Mouse (Mus musculus) kidney, postnatal 0 days (tissue): ENCODE data around the gene Olfr1251. TPM values are rescaled to one million over a fixed set of nuclear protein-coding genes. Genes with fewer than 3 reads are reported as not detected.
"Not testable (repeated sequence)": the region's sequence is repeated elsewhere in the genome, so short reads cannot be mapped to it uniquely, and the experiment has no call there.

Experiments
- ATAC-seq: fragments of 200-750 bp; cut with Nextera tagmentation; replicated peaks from 2 replicates; pipeline ENCODE4 v1.8.0; 2017; ENCODE audit warnings: low read depth, moderate number of reproducible peaks, moderate TSS enrichment, moderate library complexity; ENCODE audit not compliant: low FRiP score
- DNase-seq: peaks from one replicate; pipeline ENCODE4 v3.0.0-alpha.2; 2016; ENCODE audit warnings: low spot score
- H3K27ac ChIP-seq: fragments of 300-500 bp; sonication (generic); 2 replicates; pipeline ENCODE4 v1.5.1; 2014; ENCODE audit warnings: mild to moderate bottlenecking
- H3K27me3 ChIP-seq: fragments of 300-500 bp; sonication (generic); 2 replicates; pipeline ENCODE4 v1.6.1; 2014; ENCODE audit warnings: low read length, mixed read lengths; ENCODE audit not compliant: insufficient read depth
- H3K36me3 ChIP-seq: fragments of 300-500 bp; sonication (generic); 2 replicates; pipeline ENCODE4 v1.6.1; 2014; ENCODE audit warnings: low read length, mixed read lengths; ENCODE audit not compliant: insufficient read depth
- H3K4me1 ChIP-seq: fragments of 300-500 bp; sonication (generic); replicated peaks from 2 replicates; pipeline ENCODE4 v1.6.1; 2014; ENCODE audit warnings: antibody characterized with exemption, low read length, mixed read lengths; ENCODE audit not compliant: insufficient read depth
- H3K4me2 ChIP-seq: fragments of 300-500 bp; sonication (generic); 2 replicates; pipeline ENCODE4 v1.6.1; 2014; ENCODE audit warnings: mild to moderate bottlenecking, low read length, moderate library complexity, mixed read lengths
- H3K4me3 ChIP-seq: fragments of 300-500 bp; sonication (generic); replicated peaks from 2 replicates; pipeline ENCODE4 v1.5.1; 2014; ENCODE audit warnings: low read depth, low read length
- H3K9ac ChIP-seq: fragments of 300-500 bp; sonication (generic); 2 replicates; pipeline ENCODE4 v1.6.1; 2014; ENCODE audit warnings: low read depth, low read length
- H3K9me3 ChIP-seq: fragments of 300-500 bp; sonication (generic); replicated peaks from 2 replicates; pipeline ENCODE4 v1.6.1; 2016; ENCODE audit warnings: low read length, inconsistent platforms, mixed read lengths
- CTCF ChIP-seq: IDR thresholded peaks from 2 replicates; pipeline ENCODE4 v1.5.1; 2016; ENCODE audit warnings: antibody characterized with exemption, low read depth, mild to moderate bottlenecking, moderate library complexity
- WGBS: fragments of 180-500 bp; shearing (Covaris S2); extraction: QIAGEN DNeasy Blood & Tissue Kit; methylation state at CpG from one replicate; pipeline ENCODE4 v1.1.7; 2014; 5-methylcytosine and 5-hydroxymethylcytosine counted together
- polyA plus RNA-seq: library from polyadenylated mRNA; unstranded; fragments of >200 nt; fragmentation: Nextera tagmentation; extraction: Ambion mirVana; gene quantifications from 2 replicates; pipeline ENCODE4 v1.2.1, GENCODE M21; 2015

Olfr1251 gene
- polyA plus RNA-seq: not detected in 2 replicates

DNA sequence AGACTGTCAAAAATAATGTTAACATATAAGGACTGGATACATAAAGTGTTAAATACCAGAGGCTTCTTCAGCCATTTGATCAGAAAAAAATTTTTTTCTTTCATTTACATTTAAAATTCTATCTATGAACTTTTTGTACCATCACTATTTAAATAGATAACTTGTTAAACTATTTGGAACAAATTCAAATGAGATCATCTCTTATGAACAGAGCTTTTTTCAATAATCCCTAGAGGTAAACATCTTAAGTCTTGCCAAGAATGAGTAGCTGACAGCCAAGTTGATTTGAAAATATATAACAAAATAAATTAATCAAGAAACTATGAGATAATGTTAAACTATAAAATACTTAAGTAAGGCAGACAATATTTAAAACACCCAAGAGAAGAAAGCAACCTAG is at the start of gene Olfr1251:
Gene Olfr1251 (minus strand): TSS at position 101 of the 400 bp plus-strand sequence.
- no peak within 1 kb of the TSS for H3K9ac ChIP-seq
- H3K36me3 ChIP-seq: no peaks in the 10 kb centered on the region
- H3K4me2 ChIP-seq: no peak within 1 kb of the TSS
- H3K9me3 ChIP-seq: no peaks in the 10 kb centered on the region
- no peak for DNase-seq
- no peak within 1 kb of the TSS for H3K4me3 ChIP-seq
- no peak within 1 kb of the TSS for H3K27ac ChIP-seq
- ATAC-seq: no peak
- no peaks in the 10 kb centered on the region for H3K27me3 ChIP-seq
- no peaks in the 10 kb centered on the region for H3K4me1 ChIP-seq
- TF ChIP-seq CTCF: no peak

DNA sequence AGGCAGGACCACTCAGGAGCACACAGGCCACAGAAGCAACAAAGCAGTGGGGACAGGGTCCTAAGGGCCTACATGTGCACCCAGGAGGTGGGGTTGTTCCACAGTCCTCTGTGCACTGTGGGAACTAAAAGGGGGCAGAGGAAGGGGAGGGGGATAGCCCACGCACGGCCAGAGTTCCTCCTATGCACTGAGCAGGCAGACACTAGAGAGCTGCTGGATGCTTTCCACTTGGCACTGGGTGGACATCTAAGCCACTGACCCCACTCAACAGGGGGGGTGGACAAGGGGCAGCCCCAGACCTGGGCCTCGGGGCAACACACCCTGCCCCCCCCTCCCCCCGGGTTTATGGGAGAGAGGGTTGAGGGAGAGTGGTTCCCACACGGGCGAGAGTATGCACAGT is 20.2 kb upstream of the Olfr1251 start:
- Histone ChIP-seq H3K9ac (no peak overlapping the region), H3K27me3 (no peaks in the 10 kb centered on the region), H3K27ac (no peak overlapping the region), H3K4me1 (no peaks in the 10 kb centered on the region), H3K4me3 (no peak overlapping the region), H3K9me3 (no peaks in the 10 kb centered on the region), H3K36me3 (no peaks in the 10 kb centered on the region), H3K4me2 (no peak overlapping the region)
- WGBS: 67% methylated on average over 6 of the region's 6 CpGs
- no peak for TF ChIP-seq CTCF
- no peak for ATAC-seq
- no peak for DNase-seq

DNA sequence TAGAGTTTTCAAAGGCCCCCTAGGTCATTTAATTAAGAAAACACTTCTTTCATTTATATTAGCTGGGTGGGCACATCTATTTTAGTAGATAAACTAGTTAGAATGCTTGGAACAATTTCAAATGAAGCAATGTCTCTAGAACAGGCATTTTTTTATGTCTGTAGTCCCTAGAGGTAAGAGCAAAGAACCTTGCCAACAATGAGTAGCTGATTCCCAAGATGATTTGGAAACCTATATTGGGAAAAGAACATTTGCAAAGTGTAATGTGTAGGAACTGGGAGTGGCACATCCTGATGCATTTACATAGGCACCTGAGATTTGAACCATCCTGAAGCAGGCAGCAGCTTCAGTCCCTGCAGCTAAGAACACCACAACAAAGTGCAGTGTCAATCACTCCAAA is 10.4 kb downstream of the Olfr1251 start, which contains the start of gene Olfr1250:
Gene Olfr1250 (minus strand): TSS at position 101 of the 400 bp plus-strand sequence.
- no peaks in the 10 kb centered on the region for H3K9me3 ChIP-seq
- no peaks in the 10 kb centered on the region for H3K36me3 ChIP-seq
- H3K4me3 ChIP-seq: no peak within 1 kb of the TSS
- no peak for ATAC-seq
- no peaks in the 10 kb centered on the region for H3K4me1 ChIP-seq
- TF ChIP-seq CTCF: no peak
- no peaks in the 10 kb centered on the region for H3K27me3 ChIP-seq
- no peak within 1 kb of the TSS for H3K27ac ChIP-seq
- H3K4me2 ChIP-seq: no peak within 1 kb of the TSS
- no peak within 1 kb of the TSS for H3K9ac ChIP-seq
- no peak for DNase-seq

DNA sequence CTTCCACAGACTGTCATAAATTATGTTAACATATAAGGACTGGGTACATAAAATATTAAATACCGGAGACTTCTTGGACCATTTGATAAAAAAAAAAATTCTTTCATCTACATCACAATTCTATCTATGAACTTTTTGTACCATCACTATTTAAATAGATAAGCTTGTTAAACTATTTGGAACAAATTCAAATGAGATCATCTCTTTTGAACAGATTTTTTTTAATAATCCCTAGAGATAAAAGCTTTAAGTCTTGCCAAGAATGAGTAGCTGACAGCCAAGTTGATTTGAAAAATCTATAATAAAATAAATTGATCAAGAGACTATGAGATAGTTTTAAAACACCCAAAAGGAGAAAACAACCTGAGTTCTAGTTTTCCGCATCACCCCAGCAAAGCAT is 36.9 kb downstream of the Olfr1251 start, which contains the start of gene Olfr1249:
Gene Olfr1249 (minus strand): TSS at position 101 of the 400 bp plus-strand sequence.
- WGBS: 81% methylated on average over 2 of the region's 2 CpGs
- ATAC-seq: no peak
- Histone ChIP-seq H3K4me1 (no peaks in the 10 kb centered on the region), H3K9ac (no peak within 1 kb of the TSS), H3K9me3 (no peaks in the 10 kb centered on the region), H3K27me3 (no peaks in the 10 kb centered on the region), H3K36me3 (no peaks in the 10 kb centered on the region), H3K4me2 (no peak within 1 kb of the TSS), H3K27ac (no peak within 1 kb of the TSS), H3K4me3 (no peak within 1 kb of the TSS)
- DNase-seq: no peak
- TF ChIP-seq CTCF: no peak

DNA sequence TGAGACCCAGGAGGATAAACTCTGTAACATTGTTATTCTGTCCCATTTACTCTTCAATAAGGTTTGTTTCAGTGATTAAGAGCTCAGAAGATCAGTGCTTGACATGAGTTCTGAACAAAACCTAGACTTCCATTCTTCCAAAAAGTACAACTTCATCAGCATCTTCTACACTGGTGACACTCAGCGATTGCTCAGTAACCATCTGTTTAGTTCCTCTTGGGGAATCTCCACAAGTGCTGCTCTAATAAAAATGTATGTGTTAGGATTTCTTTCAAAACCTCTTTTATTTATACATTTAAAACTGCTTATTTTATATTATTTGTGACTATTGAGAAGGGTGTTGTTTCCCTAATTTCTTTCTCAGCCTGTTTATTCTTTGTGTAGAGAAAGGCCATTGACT is 53.6 kb downstream of the Olfr1251 start, which contains the start of gene Olfr1248:
Gene Olfr1248 (minus strand): TSS at position 101 of the 400 bp plus-strand sequence.
- not testable (repeated sequence) for H3K9me3 ChIP-seq, ATAC-seq, H3K4me3 ChIP-seq, DNase-seq, H3K9ac ChIP-seq, H3K4me1 ChIP-seq, H3K27me3 ChIP-seq, H3K4me2 ChIP-seq, H3K36me3 ChIP-seq, H3K27ac ChIP-seq
- 90% methylated on average over 1 of the region's 1 CpGs for WGBS

Other genes with a start within 250 kb of the Olfr1251 start
- not detected in 2 replicates for gene Olfr1240, start 228.9 kb downstream of the Olfr1251 start, polyA plus RNA-seq
- gene Olfr1241, start 184.8 kb downstream of the Olfr1251 start, polyA plus RNA-seq: not detected in 2 replicates
- gene Olfr1242, start 173.6 kb downstream of the Olfr1251 start, polyA plus RNA-seq: not detected in 2 replicates
- not detected in 2 replicates for gene Olfr1243, start 140.4 kb downstream of the Olfr1251 start, polyA plus RNA-seq
- not detected in 2 replicates for gene Olfr1245, start 93.5 kb downstream of the Olfr1251 start, polyA plus RNA-seq
- not detected in 2 replicates for gene Olfr1246, start 78.8 kb downstream of the Olfr1251 start, polyA plus RNA-seq
- not detected in 2 replicates for gene Olfr1247, start 57.8 kb downstream of the Olfr1251 start, polyA plus RNA-seq
- gene Olfr1248, start 53.7 kb downstream of the Olfr1251 start, polyA plus RNA-seq: not detected in 2 replicates
- gene Olfr1249, start 37.0 kb downstream of the Olfr1251 start, polyA plus RNA-seq: not detected in 2 replicates
- not detected in 2 replicates for gene Olfr1250, start 10.5 kb downstream of the Olfr1251 start, polyA plus RNA-seq
- gene Olfr1252, start 53.1 kb upstream of the Olfr1251 start, polyA plus RNA-seq: not detected in 2 replicates
- not detected in 2 replicates for gene Olfr1253, start 85.2 kb upstream of the Olfr1251 start, polyA plus RNA-seq
- gene Olfr1254, start 121.7 kb upstream of the Olfr1251 start, polyA plus RNA-seq: not detected in 2 replicates
- not detected in 2 replicates for gene Olfr1255, start 140.1 kb upstream of the Olfr1251 start, polyA plus RNA-seq
- not detected in 2 replicates for gene Olfr1256, start 169.6 kb upstream of the Olfr1251 start, polyA plus RNA-seq
- gene Olfr48, start 176.3 kb upstream of the Olfr1251 start, polyA plus RNA-seq: not detected in 2 replicates
- gene Olfr1257, start 206.5 kb upstream of the Olfr1251 start, polyA plus RNA-seq: not detected in 2 replicates